Mouse (Mus musculus): ENCODE results near the gene Hs3st6.

- no peak for TF ChIP-seq CTCF (IDR thresholded peaks at IDR 0.05; ENCODE audit: low read depth)
- no peak for TF ChIP-seq EP300 (optimal IDR thresholded peaks at IDR 0.05)
Measured at GRCm38 (mm10) chr17:24742307-24742706, 10.5 kb upstream of the Hs3st6 start.

Data from stomach, postnatal 0 days (tissue).